Mouse (Mus musculus): ENCODE data around the gene Pxn. TPM values are rescaled to one million over a fixed set of nuclear protein-coding genes. Genes with fewer than 3 reads are reported as not detected.
"Not testable (repeated sequence)": the region's sequence is repeated elsewhere in the genome, so short reads cannot be mapped to it uniquely, and the experiment has no call there.

Gene Pxn
- polyA plus RNA-seq, 1 experiment from 2014 or later: 28.6 TPM

- H3K4me1 ChIP-seq (ENCODE audit: control insufficient read depth, insufficient read depth, low read length): peaks cover 3% of the 10 kb centered on the region; the same call in 1 of the 2 replicates
- 48% methylated on average over 9 of the region's 9 CpGs for WGBS
- no peak overlapping the region for H3K4me3 ChIP-seq (ENCODE audit: low read depth, low read length)
- ATAC-seq (ENCODE audit: low read depth): no peak
- no peak for DNase-seq (ENCODE audit: low spot score)
- H3K27ac ChIP-seq (replicated peaks; ENCODE audit: low read depth, low read length): no peak overlapping the region
- no peak overlapping the region for H3K4me2 ChIP-seq (ENCODE audit: low read depth, low read length)
- no peaks in the 10 kb centered on the region for H3K9me3 ChIP-seq (ENCODE audit: control insufficient read depth, low read length)
- no peak overlapping the region for H3K9ac ChIP-seq (ENCODE audit: low read depth, low read length)
- no peaks in the 10 kb centered on the region for H3K27me3 ChIP-seq (replicated peaks; ENCODE audit: control insufficient read depth, insufficient read depth, low read length)
- no peaks in the 10 kb centered on the region for H3K36me3 ChIP-seq (ENCODE audit: control insufficient read depth, insufficient read depth, low read length)
Observed at GRCm38 (mm10) chr5:115498307-115499240, 7.9 kb upstream of the Pxn start.

DNA sequence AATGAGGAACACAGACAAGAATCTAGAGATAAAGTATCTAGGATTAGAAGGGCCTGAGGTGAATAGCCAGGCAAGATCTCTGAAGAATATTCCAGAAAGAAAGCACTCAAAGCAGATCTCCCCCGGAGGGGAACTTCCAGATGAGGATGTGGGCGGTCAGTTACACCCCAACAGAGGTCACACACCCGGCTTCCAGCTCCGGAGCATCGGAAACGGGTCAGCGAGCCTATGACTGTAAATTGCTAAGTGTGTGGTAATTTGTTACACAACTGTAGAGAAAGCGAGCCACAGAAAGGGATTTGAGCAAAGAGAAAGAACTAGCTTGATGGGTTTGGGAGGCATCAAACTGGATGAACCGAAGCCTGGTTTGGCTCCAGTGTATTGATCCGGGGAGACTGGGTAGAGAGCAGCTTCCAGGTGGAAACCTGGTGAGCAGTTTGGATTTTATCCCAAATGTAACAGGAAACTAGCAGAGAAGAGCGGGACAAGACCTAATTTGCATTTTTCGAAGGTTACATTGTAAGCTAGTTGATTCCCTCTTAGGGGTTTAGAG lies 6.0 kb upstream of the Pxn start:
- ATAC-seq (ENCODE audit: low read depth): no peak
- Histone ChIP-seq H3K9me3 (ENCODE audit: control insufficient read depth, low read length) (no peaks in the 10 kb centered on the region), H3K36me3 (ENCODE audit: control insufficient read depth, insufficient read depth, low read length) (no peaks in the 10 kb centered on the region), H3K4me1 (ENCODE audit: control insufficient read depth, insufficient read depth, low read length) (no peaks in the 10 kb centered on the region), H3K9ac (ENCODE audit: low read depth, low read length) (no peak overlapping the region), H3K4me3 (ENCODE audit: low read depth, low read length) (no peak overlapping the region), H3K27me3 (replicated peaks; ENCODE audit: control insufficient read depth, insufficient read depth, low read length) (no peaks in the 10 kb centered on the region), H3K27ac (replicated peaks; ENCODE audit: low read depth, low read length) (no peak overlapping the region), H3K4me2 (ENCODE audit: low read depth, low read length) (no peak overlapping the region)
- WGBS: 72% methylated on average over 12 of the region's 12 CpGs
- DNase-seq (ENCODE audit: low spot score): no peak

DNA sequence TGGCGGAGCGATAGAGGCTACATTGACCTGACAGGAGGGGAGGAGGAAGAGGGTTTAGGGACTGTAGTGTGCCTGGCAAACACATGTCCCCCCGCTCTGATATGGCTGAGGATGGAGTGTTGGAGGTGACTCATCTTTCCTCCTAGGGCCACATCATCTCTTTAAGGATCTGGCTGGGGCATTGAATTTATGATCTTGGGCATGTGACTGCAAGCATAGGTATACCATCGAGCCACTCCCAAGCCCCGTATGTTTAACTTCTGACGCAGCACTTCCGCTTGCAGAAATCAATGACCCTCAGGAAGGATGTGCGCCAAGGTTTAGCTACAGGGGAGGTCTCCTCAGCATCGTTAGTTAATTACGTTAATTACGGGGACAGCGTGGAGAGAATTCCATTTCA lies 3.4 kb upstream of the Pxn start:
- DNase-seq (ENCODE audit: low spot score): no peak
- H3K4me3 ChIP-seq (ENCODE audit: low read depth, low read length): no peak overlapping the region
- H3K27me3 ChIP-seq (replicated peaks; ENCODE audit: control insufficient read depth, insufficient read depth, low read length): no peaks in the 10 kb centered on the region
- H3K9me3 ChIP-seq (ENCODE audit: control insufficient read depth, low read length): no peaks in the 10 kb centered on the region
- ATAC-seq (ENCODE audit: low read depth): no peak
- no peak overlapping the region for H3K27ac ChIP-seq (replicated peaks; ENCODE audit: low read depth, low read length)
- H3K4me1 ChIP-seq (ENCODE audit: control insufficient read depth, insufficient read depth, low read length): peaks cover 7% of the 10 kb centered on the region
- H3K9ac ChIP-seq (ENCODE audit: low read depth, low read length): no peak overlapping the region
- H3K36me3 ChIP-seq (ENCODE audit: control insufficient read depth, insufficient read depth, low read length): no peaks in the 10 kb centered on the region
- H3K4me2 ChIP-seq (ENCODE audit: low read depth, low read length): no peak overlapping the region
- 48% methylated on average over 12 of the region's 12 CpGs for WGBS

GRCm38 (mm10) chr5:115505617-115506016 lies 859 bp upstream of the Pxn start:
- H3K27me3 ChIP-seq (replicated peaks; ENCODE audit: control insufficient read depth, insufficient read depth, low read length); ATAC-seq (ENCODE audit: low read depth); H3K36me3 ChIP-seq (ENCODE audit: control insufficient read depth, insufficient read depth, low read length); H3K9ac ChIP-seq (ENCODE audit: low read depth, low read length); H3K4me2 ChIP-seq (ENCODE audit: low read depth, low read length); H3K9me3 ChIP-seq (ENCODE audit: control insufficient read depth, low read length); H3K27ac ChIP-seq (replicated peaks; ENCODE audit: low read depth, low read length); DNase-seq (ENCODE audit: low spot score); H3K4me3 ChIP-seq (ENCODE audit: low read depth, low read length): not testable (repeated sequence)
- 76% methylated on average over 4 of the region's 4 CpGs for WGBS
- peaks cover 29% of the 10 kb centered on the region for H3K4me1 ChIP-seq (ENCODE audit: control insufficient read depth, insufficient read depth, low read length)

DNA sequence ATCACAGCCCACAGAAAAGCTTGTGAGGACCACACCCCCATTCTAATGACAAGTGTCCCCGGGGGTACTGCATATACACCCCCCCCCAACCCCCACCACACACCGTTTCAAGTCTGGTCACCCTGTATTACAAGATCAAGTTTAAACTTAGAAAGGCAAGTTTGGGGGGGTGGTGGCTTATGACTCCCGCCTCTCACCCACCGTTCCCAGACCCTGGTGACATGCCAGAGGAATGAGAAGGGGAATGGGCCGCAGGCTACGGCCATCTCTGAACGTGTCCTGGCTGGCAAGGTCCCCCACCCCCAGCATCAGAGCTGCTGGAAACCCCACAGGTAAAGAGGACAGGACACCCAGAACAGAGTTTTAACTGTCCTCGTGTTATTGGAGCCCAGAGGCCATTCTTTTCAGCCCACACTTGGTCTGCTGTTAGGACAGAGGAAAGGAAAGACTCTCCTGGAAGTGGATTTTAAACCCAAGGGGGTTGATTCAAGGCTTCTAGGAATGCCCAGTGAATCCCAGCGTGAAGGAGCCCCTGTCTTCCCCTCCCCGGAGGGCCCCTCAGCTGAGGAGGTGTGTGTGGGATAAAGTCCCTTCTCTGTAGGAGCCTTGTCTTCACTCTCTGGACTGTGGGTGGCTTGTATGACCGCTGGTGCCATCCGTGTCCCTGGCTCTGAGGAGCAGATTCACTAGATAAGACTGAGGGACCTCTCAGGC lies 948 bp downstream of the Pxn start:
- H3K36me3 ChIP-seq (ENCODE audit: control insufficient read depth, insufficient read depth, low read length): no peaks in the 10 kb centered on the region
- H3K27me3 ChIP-seq (replicated peaks; ENCODE audit: control insufficient read depth, insufficient read depth, low read length): no peaks in the 10 kb centered on the region
- DNase-seq (ENCODE audit: low spot score): no peak
- peak overlapping the region; percentile 94 for H3K4me2 ChIP-seq (ENCODE audit: low read depth, low read length)
- H3K27ac ChIP-seq (replicated peaks; ENCODE audit: low read depth, low read length): 0 out of 2 replicates have a peak overlapping the region, but pooled peaks have one; percentile 65
- 9% methylated on average over 12 of the region's 12 CpGs for WGBS
- no peak for ATAC-seq (ENCODE audit: low read depth)
- H3K4me3 ChIP-seq (ENCODE audit: low read depth, low read length): peak overlapping the region; percentile 92
- H3K9ac ChIP-seq (ENCODE audit: low read depth, low read length): peak overlapping the region; percentile 92
- no peaks in the 10 kb centered on the region for H3K9me3 ChIP-seq (ENCODE audit: control insufficient read depth, low read length)
- H3K4me1 ChIP-seq (ENCODE audit: control insufficient read depth, insufficient read depth, low read length): peaks cover 29% of the 10 kb centered on the region

DNA sequence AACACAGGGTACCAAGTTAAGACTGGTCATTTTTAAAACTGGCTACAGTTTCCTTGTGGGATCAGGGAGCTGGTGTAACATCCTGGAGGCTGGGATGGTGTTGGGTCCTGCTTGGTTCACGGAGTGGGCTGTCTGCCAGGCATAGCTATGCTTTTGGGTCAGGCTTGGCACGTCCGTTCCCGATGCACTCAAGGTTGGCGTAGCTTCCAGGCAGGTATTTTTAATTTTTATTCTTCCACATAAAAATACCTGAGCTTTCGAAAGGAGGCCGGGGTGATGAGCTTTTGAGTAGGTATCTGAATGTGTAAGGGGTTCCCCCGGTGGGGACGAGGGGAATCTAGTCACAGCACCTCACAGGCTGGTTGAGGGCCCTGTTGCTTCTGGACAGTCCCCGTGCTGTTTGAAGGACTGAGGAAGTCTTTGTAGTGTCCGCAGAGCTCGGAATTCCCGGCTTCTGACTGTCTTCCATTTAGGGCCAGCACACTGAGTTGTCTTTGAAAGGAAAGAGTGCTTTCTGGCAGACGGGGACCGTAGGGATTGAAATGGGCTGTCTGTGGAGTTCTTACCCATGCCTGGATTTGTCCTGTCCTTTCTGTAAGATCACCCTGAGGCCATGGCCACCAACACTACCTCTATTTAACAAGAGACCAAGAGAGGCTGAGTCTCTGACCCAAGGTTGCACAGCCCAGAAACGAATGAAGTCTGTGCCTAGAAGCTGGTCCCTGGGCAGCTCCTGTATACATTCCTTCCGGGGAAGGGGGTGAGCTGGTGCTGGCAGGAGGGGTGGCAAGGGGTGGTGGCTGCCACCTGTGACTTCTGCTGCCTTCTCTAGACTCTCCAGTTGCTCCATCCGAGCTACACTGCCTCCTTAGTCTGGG lies 1.7 kb downstream of the Pxn start:
- Histone ChIP-seq H3K4me1 (ENCODE audit: control insufficient read depth, insufficient read depth, low read length) (peaks cover 29% of the 10 kb centered on the region), H3K27me3 (replicated peaks; ENCODE audit: control insufficient read depth, insufficient read depth, low read length) (no peaks in the 10 kb centered on the region), H3K9ac (ENCODE audit: low read depth, low read length) (peak overlapping the region; percentile 92), H3K36me3 (ENCODE audit: control insufficient read depth, insufficient read depth, low read length) (no peaks in the 10 kb centered on the region), H3K9me3 (ENCODE audit: control insufficient read depth, low read length) (no peaks in the 10 kb centered on the region), H3K4me2 (ENCODE audit: low read depth, low read length) (peak overlapping the region; percentile 94), H3K4me3 (ENCODE audit: low read depth, low read length) (peak overlapping the region; percentile 92), H3K27ac (replicated peaks; ENCODE audit: low read depth, low read length) (peak overlapping the region; percentile 65)
- WGBS: 21% methylated on average over 18 of the region's 18 CpGs
- no peak for ATAC-seq (ENCODE audit: low read depth)
- no peak for DNase-seq (ENCODE audit: low spot score)

GRCm38 (mm10) chr5:115508859-115509147 lies 2.3 kb downstream of the Pxn start:
- no peaks in the 10 kb centered on the region for H3K36me3 ChIP-seq (ENCODE audit: control insufficient read depth, insufficient read depth, low read length)
- ATAC-seq (ENCODE audit: low read depth): peak; percentile 39
- H3K4me1 ChIP-seq (ENCODE audit: control insufficient read depth, insufficient read depth, low read length): peaks cover 29% of the 10 kb centered on the region
- peak overlapping the region; percentile 65 for H3K27ac ChIP-seq (replicated peaks; ENCODE audit: low read depth, low read length)
- peak; percentile 73 for DNase-seq (ENCODE audit: low spot score)
- H3K4me3 ChIP-seq (ENCODE audit: low read depth, low read length): peak overlapping the region; percentile 92
- H3K27me3 ChIP-seq (replicated peaks; ENCODE audit: control insufficient read depth, insufficient read depth, low read length): no peaks in the 10 kb centered on the region
- H3K4me2 ChIP-seq (ENCODE audit: low read depth, low read length): peak overlapping the region; percentile 94
- peak overlapping the region; percentile 92 for H3K9ac ChIP-seq (ENCODE audit: low read depth, low read length)
- 18% methylated on average over 10 of the region's 10 CpGs for WGBS
- no peaks in the 10 kb centered on the region for H3K9me3 ChIP-seq (ENCODE audit: control insufficient read depth, low read length)

- H3K27me3 ChIP-seq (replicated peaks; ENCODE audit: control insufficient read depth, insufficient read depth, low read length): no peaks in the 10 kb centered on the region
- H3K9me3 ChIP-seq (ENCODE audit: control insufficient read depth, low read length): no peaks in the 10 kb centered on the region
- ATAC-seq (ENCODE audit: low read depth) (no peak; the same call in 1 of the 2 replicates), DNase-seq (ENCODE audit: low spot score) (peak; percentile 75)
- WGBS: 13% methylated on average over 15 of the region's 15 CpGs
- H3K27ac ChIP-seq (replicated peaks; ENCODE audit: low read depth, low read length): peak overlapping the region; percentile 65
- H3K4me1 ChIP-seq (ENCODE audit: control insufficient read depth, insufficient read depth, low read length): peaks cover 31% of the 10 kb centered on the region
- H3K36me3 ChIP-seq (ENCODE audit: control insufficient read depth, insufficient read depth, low read length): no peaks in the 10 kb centered on the region
- peak overlapping the region; percentile 92 for H3K9ac ChIP-seq (ENCODE audit: low read depth, low read length)
- peak overlapping the region; percentile 92 for H3K4me3 ChIP-seq (ENCODE audit: low read depth, low read length)
- H3K4me2 ChIP-seq (ENCODE audit: low read depth, low read length): peak overlapping the region; percentile 94
Observed at GRCm38 (mm10) chr5:115509321-115509761, 2.9 kb downstream of the Pxn start.
